Mouse (Mus musculus) spleen, adult 2 months (tissue): ENCODE measurements at regions not wholly inside any gene's neighbourhood (a gene's known extent, or its start where the extent isn't known, plus 50 kb on each side); places are given as distances from the start of the nearest gene placed in this dataset.

Experiments
- DNase-seq, 2 experiments: peaks; one replicate each; pipeline versions ENCODE4 v3.0.0 to v3.0.0-alpha.2; 2012 to 2021; ENCODE audit warnings: low spot score in 2 of 2, low read depth in 1 of 2
- H3K27ac ChIP-seq: fragments of 200-500 bp; 2 replicates; pipeline ENCODE4 v1.5.1; 2012; ENCODE audit warnings: low read length, inconsistent platforms; ENCODE audit not compliant: insufficient read depth
- H3K27me3 ChIP-seq: fragments of 200-500 bp; 2 replicates; pipeline ENCODE4 v1.6.1; 2012; ENCODE audit warnings: mild to moderate bottlenecking, moderate library complexity, low read length, inconsistent platforms; ENCODE audit not compliant: control insufficient read depth, insufficient read depth
- H3K36me3 ChIP-seq: fragments of 200-500 bp; 2 replicates; pipeline ENCODE4 v1.6.1; 2012; ENCODE audit warnings: mild to moderate bottlenecking, low read length, inconsistent platforms; ENCODE audit not compliant: control insufficient read depth, insufficient read depth
- H3K4me1 ChIP-seq: fragments of 200-500 bp; 2 replicates; pipeline ENCODE4 v1.6.1; 2011; ENCODE audit warnings: inconsistent platforms; ENCODE audit not compliant: control insufficient read depth, insufficient read depth, insufficient read length
- H3K4me3 ChIP-seq: fragments of 200-500 bp; 2 replicates; pipeline ENCODE4 v1.5.1; 2011; ENCODE audit warnings: mild to moderate bottlenecking, inconsistent platforms; ENCODE audit not compliant: insufficient read depth, insufficient read length; ENCODE audit errors: extremely low read depth
- CTCF ChIP-seq: fragments of 200-500 bp; IDR thresholded peaks from 2 replicates; pipeline ENCODE4 v1.5.1; 2011; ENCODE audit warnings: mild to moderate bottlenecking, inconsistent platforms; ENCODE audit not compliant: insufficient read depth, insufficient read length, insufficient replicate concordance; ENCODE audit errors: extremely low read depth
- POLR2A ChIP-seq: fragments of 200-500 bp; IDR thresholded peaks from 2 replicates; pipeline ENCODE4 v1.6.1; 2011; ENCODE audit warnings: low read depth, low read length, inconsistent platforms
- WGBS: fragments of 180-500 bp; shearing (Covaris S2); methylation state at CpG from one replicate; pipeline ENCODE4 v1.1.7; 2018; 5-methylcytosine and 5-hydroxymethylcytosine counted together

DNA sequence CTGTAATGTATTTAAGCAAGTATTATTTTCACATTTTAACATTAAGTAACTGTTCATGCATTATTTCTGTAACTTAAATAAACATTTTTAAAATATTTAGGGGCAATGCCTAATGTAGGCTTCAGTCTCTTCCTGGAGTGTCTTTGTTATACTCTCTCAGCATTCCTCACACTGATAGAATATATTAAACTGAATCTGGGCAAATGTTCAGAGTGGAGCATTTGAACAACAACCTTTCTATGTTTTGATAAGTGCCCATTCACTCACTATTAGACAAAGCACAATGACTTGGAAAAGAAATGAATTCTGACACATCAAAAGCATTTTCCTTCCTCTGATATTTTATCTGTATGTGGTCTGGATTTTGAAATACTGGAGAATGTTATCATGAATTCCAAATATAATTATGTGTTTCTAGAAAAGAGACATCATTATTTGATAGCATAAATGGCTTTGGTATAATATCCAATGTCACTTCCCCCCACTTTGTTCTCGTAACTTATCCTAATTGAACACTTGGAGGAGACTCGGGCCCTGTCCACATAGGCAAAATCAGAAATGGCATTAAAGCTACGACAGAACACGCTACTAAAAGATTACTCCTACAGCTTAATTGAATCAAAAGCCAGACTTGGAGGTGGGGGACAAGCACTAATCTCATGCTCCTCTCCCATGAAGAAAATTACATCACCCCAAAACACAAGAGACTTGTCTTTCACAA is 127.1 kb upstream of the Spred2 start:
- WGBS, result 89% methylated on average over 4 of the region's 4 CpGs
- Histone ChIP-seq H3K27ac (no peak overlapping the region), H3K27me3 (no peaks in the 10 kb centered on the region), H3K4me3 (no peak overlapping the region), H3K36me3 (no peaks in the 10 kb centered on the region), H3K4me1 (no peaks in the 10 kb centered on the region)
- no peak for DNase-seq
- no peak for TF ChIP-seq CTCF
- no peak for TF ChIP-seq POLR2A

DNA sequence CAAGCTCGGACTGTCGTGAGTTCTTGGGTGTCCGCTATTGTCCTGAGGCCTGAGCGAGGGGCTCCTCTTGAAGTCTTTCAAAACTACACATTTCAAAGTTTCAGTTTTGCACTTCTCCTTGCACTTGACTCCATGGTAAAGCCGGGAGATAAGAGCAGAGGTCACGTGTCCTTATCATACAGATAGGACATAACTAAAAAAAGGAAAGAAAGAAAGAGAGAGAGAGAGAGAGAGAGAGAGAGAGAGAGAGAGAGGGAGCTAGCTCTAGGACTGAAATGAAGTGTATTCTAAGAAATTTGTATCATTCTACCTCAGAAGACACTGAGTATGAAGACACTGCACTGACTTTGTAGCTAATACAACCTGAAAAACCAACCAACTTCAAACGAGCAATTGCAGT is 114.8 kb upstream of the Spred2 start:
- H3K4me3 ChIP-seq, result no peak overlapping the region
- DNase-seq, result no peak
- no peaks in the 10 kb centered on the region for H3K36me3 ChIP-seq
- H3K27me3 ChIP-seq, result no peaks in the 10 kb centered on the region
- 86% methylated on average over 7 of the region's 7 CpGs for WGBS
- H3K27ac ChIP-seq, result no peak overlapping the region
- TF ChIP-seq CTCF (no peak), POLR2A (no peak)
- no peaks in the 10 kb centered on the region for H3K4me1 ChIP-seq

DNA sequence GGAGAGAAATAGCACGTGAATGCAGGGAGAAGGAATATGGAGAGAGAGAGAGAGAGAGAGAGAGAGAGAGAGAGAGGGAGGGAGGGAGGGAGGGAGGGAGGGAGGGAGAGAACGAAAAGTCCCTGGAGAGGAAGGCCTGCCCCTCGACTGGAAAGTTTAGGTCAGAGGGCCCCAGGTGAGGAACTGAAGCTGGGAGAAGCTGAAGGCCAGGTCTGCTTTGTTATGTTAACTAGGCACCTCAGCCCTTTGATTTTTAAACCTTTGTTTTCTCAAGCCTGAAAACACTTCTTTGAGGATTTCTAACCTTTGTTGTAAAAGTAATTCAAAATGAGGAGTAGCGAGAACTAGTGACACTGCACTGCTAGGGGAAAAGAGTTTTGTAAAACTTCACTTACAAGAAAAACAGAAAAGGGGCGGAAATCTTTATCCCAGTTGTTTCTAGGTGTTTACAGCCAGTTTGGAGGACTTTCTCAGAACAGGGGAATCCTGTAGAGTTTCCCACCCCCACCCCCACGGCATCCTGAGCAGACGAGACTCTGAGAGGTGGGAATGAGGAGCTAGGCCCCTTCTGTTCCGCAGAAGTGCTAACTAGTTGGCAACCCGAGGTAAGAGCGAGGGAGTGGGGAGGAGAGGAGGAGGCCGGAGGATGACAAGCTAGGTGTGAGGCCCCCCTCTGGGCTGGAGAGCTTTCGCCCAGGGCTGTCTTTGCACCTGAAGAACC is 112.7 kb upstream of the Spred2 start:
- H3K36me3 ChIP-seq, result no peaks in the 10 kb centered on the region
- H3K4me1 ChIP-seq, result no peaks in the 10 kb centered on the region

DNA sequence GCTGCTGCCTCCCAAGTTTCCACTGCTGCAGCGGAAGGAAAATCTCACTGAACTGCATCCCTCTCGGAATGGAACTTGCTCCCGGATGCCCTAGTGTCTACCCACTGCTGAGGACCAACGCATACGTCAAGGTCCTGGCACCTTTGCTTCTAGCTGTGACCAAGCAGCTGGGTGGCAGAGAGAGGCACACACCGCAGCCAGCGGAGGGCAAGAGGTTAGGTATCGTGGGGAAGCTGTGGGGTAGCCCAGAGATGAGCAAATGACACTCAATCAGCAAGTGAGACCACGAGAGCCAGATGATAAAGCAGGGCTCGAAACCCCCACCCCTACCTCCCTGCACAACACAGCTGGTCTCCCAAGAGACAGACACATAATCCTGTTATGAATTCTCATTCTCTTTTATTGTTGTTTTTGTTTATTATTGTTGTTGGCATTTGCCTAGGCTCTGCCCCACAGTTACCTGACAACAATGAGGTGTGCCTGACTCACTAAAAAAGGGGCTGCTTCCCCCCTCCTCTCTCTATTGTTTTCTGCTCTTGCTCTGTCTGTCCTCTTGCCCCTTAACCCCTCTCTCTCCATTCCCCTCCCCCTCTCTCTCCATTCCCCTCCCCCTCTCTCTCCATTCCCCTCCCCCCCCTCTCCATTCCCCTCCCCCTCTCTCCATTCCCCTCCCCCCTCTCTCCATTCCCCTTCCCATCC is 112.0 kb upstream of the Spred2 start:
- Histone ChIP-seq H3K4me1 (no peaks in the 10 kb centered on the region), H3K4me3 (no peak overlapping the region), H3K36me3 (no peaks in the 10 kb centered on the region), H3K27ac (no peak overlapping the region), H3K27me3 (no peaks in the 10 kb centered on the region)
- DNase-seq, result no peak
- no peak for TF ChIP-seq CTCF
- 67% methylated on average over 10 of the region's 10 CpGs for WGBS

More for the DNA sequence above, 112.7 kb upstream of the Spred2 start:
- no peak for DNase-seq
- Histone ChIP-seq H3K27me3 (no peaks in the 10 kb centered on the region), H3K4me3 (no peak overlapping the region), H3K27ac (no peak overlapping the region)
- TF ChIP-seq CTCF (no peak), POLR2A (no peak)
- 69% methylated on average over 12 of the region's 12 CpGs for WGBS

DNA sequence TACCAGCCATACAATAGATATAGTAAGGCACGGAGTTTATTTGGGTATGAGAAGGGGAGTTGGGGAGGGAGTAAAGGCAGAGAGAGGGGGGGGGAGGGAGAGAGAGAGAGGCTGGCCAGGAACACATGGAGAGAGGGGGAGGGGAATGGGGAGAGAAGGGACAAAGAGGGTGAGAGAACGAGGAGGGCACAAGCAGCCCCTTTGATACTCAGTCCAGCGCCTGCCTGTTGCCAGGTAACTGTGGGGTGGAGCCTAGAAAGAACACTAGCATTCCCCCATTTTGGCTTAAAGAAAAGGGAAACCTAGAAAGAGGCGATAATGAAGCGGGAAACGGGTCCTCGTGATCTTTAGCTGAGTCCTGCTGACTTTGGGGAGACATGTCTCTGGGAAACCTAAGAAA is 110.6 kb upstream of the Spred2 start:
- no peak for DNase-seq
- H3K27me3 ChIP-seq, result no peaks in the 10 kb centered on the region
- H3K27ac ChIP-seq, result no peak overlapping the region
- no peaks in the 10 kb centered on the region for H3K36me3 ChIP-seq
- WGBS, result 92% methylated on average over 7 of the region's 7 CpGs
- no peak overlapping the region for H3K4me3 ChIP-seq
- no peak for TF ChIP-seq POLR2A
- TF ChIP-seq CTCF, result no peak
- H3K4me1 ChIP-seq, result no peaks in the 10 kb centered on the region

DNA sequence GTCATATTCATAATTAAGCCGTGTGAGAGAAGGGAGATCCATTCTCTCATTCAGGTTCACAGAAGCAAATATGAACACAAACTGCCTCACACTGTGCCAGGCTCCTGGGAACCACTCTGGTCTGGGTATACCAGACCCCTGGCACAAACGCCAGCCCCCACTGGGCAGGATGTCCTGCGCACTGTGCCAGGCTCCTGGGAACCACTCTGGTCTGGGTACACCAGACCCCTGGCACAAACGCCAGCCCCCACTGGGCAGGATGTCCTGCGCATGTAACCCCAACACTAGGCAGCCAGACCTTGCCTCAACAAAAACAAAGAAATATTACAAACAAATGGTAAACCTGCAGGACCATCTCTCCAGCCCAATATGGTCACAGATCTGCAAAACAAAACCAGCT is 101.2 kb upstream of the Spred2 start:
- H3K4me1 ChIP-seq, result no peaks in the 10 kb centered on the region
- no peak for DNase-seq
- H3K4me3 ChIP-seq, result no peak overlapping the region
- H3K27me3 ChIP-seq, result no peaks in the 10 kb centered on the region
- 80% methylated on average over 5 of the region's 5 CpGs for WGBS
- H3K27ac ChIP-seq, result no peak overlapping the region
- no peak for TF ChIP-seq POLR2A
- TF ChIP-seq CTCF, result no peak
- no peaks in the 10 kb centered on the region for H3K36me3 ChIP-seq
